Mouse (Mus musculus) lung, postnatal 0 days (tissue): ENCODE data around the gene Dnah11.

ENCODE experiments used
- CTCF ChIP-seq: IDR thresholded peaks from 2 replicates; pipeline ENCODE4 v1.5.1; 2016; ENCODE audit warnings: antibody characterized with exemption, mild to moderate bottlenecking
- EP300 ChIP-seq: IDR thresholded peaks from 2 replicates; pipeline ENCODE4 v1.6.1; 2016; ENCODE audit warnings: antibody characterized with exemption, mild to moderate bottlenecking, control low read depth

- no peak for TF ChIP-seq CTCF
- TF ChIP-seq EP300 = no peak
Measured at GRCm38 (mm10) chr12:117946823-117947704, 251.8 kb downstream of the Dnah11 start.
